Mouse (Mus musculus): ENCODE data around the gene Retreg3.

The Retreg3 gene

GRCm38 (mm10) chr11:101079746-101080145, 39.9 kb downstream of the Retreg3 start:
- DNase-seq (ENCODE audit: low read depth) = peak; percentile 46

GRCm38 (mm10) chr11:101078121-101078520, 41.6 kb downstream of the Retreg3 start, which contains the start of gene Hsd17b1:
Hsd17b1 (plus strand) TSS chr11:101078411.
- DNase-seq (ENCODE audit: low read depth) = no peak

GRCm38 (mm10) chr11:101071810-101072428, 47.8 kb downstream of the Retreg3 start:
- no peak for DNase-seq (ENCODE audit: low read depth)

- DNase-seq (ENCODE audit: low read depth) = no peak
Observed at GRCm38 (mm10) chr11:101070987-101071386, 48.7 kb downstream of the Retreg3 start.

- DNase-seq (ENCODE audit: low read depth) = no peak
Observed at GRCm38 (mm10) chr11:101070189-101070527, 49.5 kb downstream of the Retreg3 start.

GRCm38 (mm10) chr11:101069391-101070188, 50.1 kb downstream of the Retreg3 start, which contains the start of gene Naglu:
Naglu (plus strand) TSS chr11:101070012.
- peak; percentile 94 for DNase-seq (ENCODE audit: low read depth)

GRCm38 (mm10) chr11:101066549-101067412, 52.9 kb downstream of the Retreg3 start:
- peak; percentile 89 for DNase-seq (ENCODE audit: low read depth)

GRCm38 (mm10) chr11:101065002-101065401, 54.7 kb downstream of the Retreg3 start:
- peak; percentile 14 for DNase-seq (ENCODE audit: low read depth)

GRCm38 (mm10) chr11:101064462-101064861, 55.2 kb downstream of the Retreg3 start:
- DNase-seq (ENCODE audit: low read depth) = no peak

GRCm38 (mm10) chr11:101063676-101064327, 55.9 kb downstream of the Retreg3 start:
- peak; percentile 66 for DNase-seq (ENCODE audit: low read depth)

GRCm38 (mm10) chr11:101062971-101063675, 56.6 kb downstream of the Retreg3 start:
- DNase-seq (ENCODE audit: low read depth) = no peak

GRCm38 (mm10) chr11:101062165-101062884, 57.4 kb downstream of the Retreg3 start:
- no peak for DNase-seq (ENCODE audit: low read depth)

GRCm38 (mm10) chr11:101061049-101061448, 58.6 kb downstream of the Retreg3 start:
- DNase-seq (ENCODE audit: low read depth) = no peak

- DNase-seq (ENCODE audit: low read depth) = peak; percentile 47
Observed at GRCm38 (mm10) chr11:101060126-101060525, 59.6 kb downstream of the Retreg3 start.

- DNase-seq (ENCODE audit: low read depth) = peak; percentile 42
Observed at GRCm38 (mm10) chr11:101059473-101059872, 60.2 kb downstream of the Retreg3 start.

- DNase-seq (ENCODE audit: low read depth) = peak; percentile 51
Observed at GRCm38 (mm10) chr11:101058726-101059125, 61.0 kb downstream of the Retreg3 start.

- DNase-seq (ENCODE audit: low read depth) = peak; percentile 93
Observed at GRCm38 (mm10) chr11:101057860-101058259, 61.8 kb downstream of the Retreg3 start.

- DNase-seq (ENCODE audit: low read depth) = no peak
Observed at GRCm38 (mm10) chr11:101056885-101057284, 62.8 kb downstream of the Retreg3 start.

GRCm38 (mm10) chr11:101055418-101055817, 64.3 kb downstream of the Retreg3 start:
- DNase-seq (ENCODE audit: low read depth) = no peak

- peak; percentile 60 for DNase-seq (ENCODE audit: low read depth)
Observed at GRCm38 (mm10) chr11:101053974-101054373, 65.7 kb downstream of the Retreg3 start.

Measured in induced T-regulatory cell, adult 2 months (primary cell).